Mouse (Mus musculus) kidney, embryonic 15.5 days (tissue): ENCODE results near the gene Sec14l5. TPM values are rescaled to one million over a fixed set of nuclear protein-coding genes. Genes with fewer than 3 reads are reported as not detected.
"Not testable (repeated sequence)": the region's sequence is repeated elsewhere in the genome, so short reads cannot be mapped to it uniquely, and the experiment has no call there.

Experiments
- ATAC-seq: fragments of 200-750 bp; cut with Nextera tagmentation; replicated peaks from 2 replicates; pipeline ENCODE4 v1.8.0; 2017; ENCODE audit warnings: moderate TSS enrichment; ENCODE audit not compliant: low FRiP score
- H3K27ac ChIP-seq: fragments of 300-500 bp; sonication (generic); 2 replicates; pipeline ENCODE4 v1.5.1; 2015; ENCODE audit warnings: mild to moderate bottlenecking, inconsistent platforms
- H3K27me3 ChIP-seq: fragments of 300-500 bp; sonication (generic); 2 replicates; pipeline ENCODE4 v1.6.1; 2015; ENCODE audit warnings: inconsistent platforms
- H3K36me3 ChIP-seq: fragments of 300-500 bp; sonication (generic); 2 replicates; pipeline ENCODE4 v1.6.1; 2015; ENCODE audit warnings: inconsistent platforms
- H3K4me1 ChIP-seq: fragments of 300-500 bp; sonication (generic); 2 replicates; pipeline ENCODE4 v1.6.1; 2015; ENCODE audit warnings: inconsistent platforms
- H3K4me2 ChIP-seq: fragments of 300-500 bp; sonication (generic); 2 replicates; pipeline ENCODE4 v1.6.1; 2015; ENCODE audit warnings: moderate library complexity, mild to moderate bottlenecking, inconsistent platforms
- H3K4me3 ChIP-seq: fragments of 300-500 bp; sonication (generic); replicated peaks from 2 replicates; pipeline ENCODE4 v1.5.1; 2015; ENCODE audit warnings: mild to moderate bottlenecking, inconsistent platforms
- H3K9ac ChIP-seq: fragments of 300-500 bp; sonication (generic); 2 replicates; pipeline ENCODE4 v1.6.1; 2015; ENCODE audit warnings: mild to moderate bottlenecking, inconsistent platforms
- H3K9me3 ChIP-seq: fragments of 300-500 bp; sonication (generic); replicated peaks from 2 replicates; pipeline ENCODE4 v1.6.1; 2016; ENCODE audit warnings: inconsistent platforms
- WGBS: fragments of 180-500 bp; shearing (Covaris S2); methylation state at CpG from one replicate; pipeline ENCODE4 v1.1.7; 2015; ENCODE audit warnings: mixed read lengths; 5-methylcytosine and 5-hydroxymethylcytosine counted together
- microRNA-seq: library from miRNA; unstranded; fragments of <30 nt; microRNA quantifications from one replicate; pipeline ENCODE4, GENCODE M21; 2016
- polyA plus RNA-seq: library from polyadenylated mRNA; unstranded; fragments of >200 nt; fragmentation: Nextera tagmentation; extraction: Ambion mirVana; gene quantifications from 2 replicates; pipeline ENCODE4 v1.2.1, GENCODE M21; 2015

Gene Sec14l5
- polyA plus RNA-seq, 1 experiment from 2014 or later = 0.09 TPM

GRCm38 (mm10) chr16:5222140-5222539, 75.2 kb downstream of the Sec14l5 start, which contains the start of gene AU021092:
Gene AU021092 (minus strand): TSS chr16:5222299.
- peak within 1 kb of the TSS; percentile 10; the same call in 1 of the 2 replicates for H3K4me2 ChIP-seq
- no peak within 1 kb of the TSS for H3K27ac ChIP-seq
- H3K27me3 ChIP-seq = peaks cover 3% of the 10 kb centered on the region

GRCm38 (mm10) chr16:5226534-5226933, 79.6 kb downstream of the Sec14l5 start:
- H3K4me2 ChIP-seq, ATAC-seq, H3K9ac ChIP-seq, H3K4me1 ChIP-seq, H3K27me3 ChIP-seq, H3K4me3 ChIP-seq, H3K9me3 ChIP-seq, H3K36me3 ChIP-seq, H3K27ac ChIP-seq: not testable (repeated sequence)
- WGBS = 7% methylated on average over 1 of the region's 1 CpGs

More at GRCm38 (mm10) chr16:5222140-5222539, 75.2 kb downstream of the Sec14l5 start, which contains the start of gene AU021092:
- Histone ChIP-seq H3K36me3 (no peaks in the 10 kb centered on the region), H3K9me3 (no peaks in the 10 kb centered on the region), H3K4me3 (no peak within 1 kb of the TSS), H3K4me1 (0 out of 2 replicates have a peak, but pooled peaks cover 4% of the 10 kb centered on the region), H3K9ac (no peak within 1 kb of the TSS)
- 59% methylated on average over 6 of the region's 6 CpGs for WGBS
- ATAC-seq = no peak

DNA sequence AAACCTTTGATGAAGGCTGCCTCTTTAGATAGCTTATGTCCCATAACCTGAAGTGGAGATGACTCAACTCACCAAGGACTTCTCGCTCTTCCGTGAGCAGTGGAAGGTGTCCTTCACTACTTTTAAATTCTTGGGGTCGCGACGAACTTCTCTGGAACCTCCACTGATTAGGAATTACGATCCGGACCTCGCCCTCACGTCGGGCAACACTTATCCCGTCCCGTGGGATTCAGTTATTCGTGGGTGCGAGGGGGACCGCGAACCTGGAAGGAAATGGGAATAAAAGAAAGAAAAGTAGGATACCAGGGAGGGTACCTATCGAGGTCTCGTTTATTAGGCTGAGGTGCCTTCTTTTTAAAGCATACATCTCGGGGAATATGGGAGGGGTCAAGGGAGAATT, 80.6 kb downstream of the Sec14l5 start:
- not testable (repeated sequence) for H3K9ac ChIP-seq, H3K27ac ChIP-seq, H3K36me3 ChIP-seq, H3K27me3 ChIP-seq, ATAC-seq, H3K4me2 ChIP-seq, H3K4me1 ChIP-seq, H3K4me3 ChIP-seq, H3K9me3 ChIP-seq
- 72% methylated on average over 19 of the region's 19 CpGs for WGBS

DNA sequence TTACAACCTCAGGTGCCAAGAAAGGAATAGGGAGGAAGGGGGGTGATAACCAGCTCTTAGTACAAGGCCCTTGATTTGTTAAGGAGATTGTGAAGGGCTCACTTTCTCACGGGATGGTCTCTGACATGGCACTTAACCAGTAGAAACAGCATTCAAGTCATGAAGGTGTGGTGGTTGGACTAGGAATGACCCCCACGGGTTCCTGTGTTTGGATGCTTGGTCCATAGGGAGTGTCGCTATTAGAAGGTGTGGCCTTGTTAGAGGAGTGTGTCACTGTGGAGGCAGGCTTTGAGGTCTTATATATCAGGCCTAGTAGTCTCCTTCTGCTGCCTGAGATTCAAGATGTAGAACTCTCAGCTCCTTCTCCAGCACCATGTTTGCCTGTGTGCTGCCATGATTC, 81.2 kb downstream of the Sec14l5 start:
- not testable (repeated sequence) for H3K4me3 ChIP-seq, H3K4me1 ChIP-seq, ATAC-seq, H3K9me3 ChIP-seq, H3K27ac ChIP-seq, H3K27me3 ChIP-seq, H3K4me2 ChIP-seq, H3K36me3 ChIP-seq, H3K9ac ChIP-seq
- WGBS = 53% methylated on average over 3 of the region's 3 CpGs

- Histone ChIP-seq H3K4me3 (peak overlapping the region; percentile 65), H3K4me1 (peaks cover 13% of the 10 kb centered on the region), H3K4me2 (peak overlapping the region; percentile 48), H3K27ac (no peak overlapping the region), H3K9me3 (0 out of 2 replicates have a peak, but pooled peaks cover 4% of the 10 kb centered on the region), H3K9ac (no peak overlapping the region), H3K27me3 (no peaks in the 10 kb centered on the region), H3K36me3 (0 out of 2 replicates have a peak, but pooled peaks cover 4% of the 10 kb centered on the region)
- 72% methylated on average over 4 of the region's 4 CpGs for WGBS
- ATAC-seq = no peak; the same call in 1 of the 2 replicates
Measured at GRCm38 (mm10) chr16:5232982-5233381, 86.1 kb downstream of the Sec14l5 start.

DNA sequence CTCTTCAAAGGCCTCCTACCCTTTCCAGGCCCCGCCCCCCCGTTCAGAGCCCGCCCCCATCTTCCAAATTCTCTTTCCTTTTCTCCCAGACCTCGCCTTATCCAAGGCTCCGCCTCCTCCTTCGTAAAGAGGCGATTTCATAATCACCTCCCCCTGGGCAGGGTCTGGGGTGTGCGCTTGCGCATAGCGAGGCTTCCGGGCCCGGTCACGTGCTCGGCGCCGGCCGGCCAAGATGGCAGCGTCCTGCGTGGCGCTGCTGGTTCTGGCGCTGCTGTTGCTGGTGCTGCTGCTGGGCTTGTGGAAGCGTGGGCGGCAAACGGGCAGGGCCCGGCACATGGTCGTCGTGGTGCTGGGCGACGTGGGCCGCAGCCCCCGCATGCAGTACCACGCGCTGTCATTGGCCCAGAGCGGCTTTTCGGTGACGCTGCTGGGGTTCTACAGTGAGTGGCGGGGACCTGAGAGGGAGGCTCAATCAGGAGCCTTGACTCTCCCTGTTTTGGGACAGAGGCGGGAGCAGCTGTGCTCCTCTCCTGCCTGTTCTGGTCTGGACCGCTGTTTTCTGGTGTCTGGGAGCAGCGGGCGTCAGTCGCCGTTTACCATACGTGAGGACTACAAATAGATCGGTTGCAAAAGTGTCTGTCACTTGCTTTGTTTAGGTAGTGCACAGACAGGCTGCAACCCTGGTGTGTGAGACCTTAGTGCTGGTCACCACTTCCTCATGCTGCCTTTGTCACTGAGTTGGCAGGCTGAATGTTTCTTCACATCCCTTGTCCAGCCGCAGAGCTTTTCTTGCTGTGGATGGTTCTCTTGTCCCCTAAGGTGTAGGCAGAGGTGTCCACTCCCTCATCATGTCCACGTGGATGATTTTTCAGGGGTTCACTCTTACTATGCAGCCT, 86.8 kb downstream of the Sec14l5 start, which contains the start of gene Alg1:
TSS of gene Alg1 (plus strand) at position 204 of the 896 bp plus-strand sequence.
- peaks cover 10% of the 10 kb centered on the region; the same call in 1 of the 2 replicates for H3K36me3 ChIP-seq
- peak within 1 kb of the TSS; percentile 23; the same call in 1 of the 2 replicates for H3K27ac ChIP-seq
- peak within 1 kb of the TSS; percentile 86 for H3K4me2 ChIP-seq
- peak within 1 kb of the TSS; percentile 62 for H3K9ac ChIP-seq
- ATAC-seq = peak; percentile 97
- peaks cover 13% of the 10 kb centered on the region for H3K4me1 ChIP-seq
- no peaks in the 10 kb centered on the region for H3K27me3 ChIP-seq
- peak within 1 kb of the TSS; percentile 65 for H3K4me3 ChIP-seq
- 2% methylated on average over 47 of the region's 47 CpGs for whole genome bisulfite sequencing
- H3K9me3 ChIP-seq = 0 out of 2 replicates have a peak, but pooled peaks cover 4% of the 10 kb centered on the region

Small RNA genes within 50 kb of the gene (microRNA-seq; reads per million reads assigned to microRNA genes)
- gene Gm23689 = not detected
- not detected for gene Gm26095
- gene Mir6364 = not detected

Other genes starting within 250 kb of the Sec14l5 start
- gene Nudt16l1, start 208.3 kb upstream of the Sec14l5 start, polyA plus RNA-seq = 151 and 155 TPM in 2 replicates
- 59.7 and 69.3 TPM in 2 replicates for gene Anks3, start 182.9 kb upstream of the Sec14l5 start, polyA plus RNA-seq
- not detected in 2 replicates for gene Sept12, start 149.3 kb upstream of the Sec14l5 start, polyA plus RNA-seq
- 11.2 and 13.7 TPM in 2 replicates for gene Smim22, start 139.8 kb upstream of the Sec14l5 start, polyA plus RNA-seq
- 93.5 and 101 TPM in 2 replicates for gene Rogdi, start 133.6 kb upstream of the Sec14l5 start, polyA plus RNA-seq
- 162 and 164 TPM in 2 replicates for gene Glyr1, start 97.2 kb upstream of the Sec14l5 start, polyA plus RNA-seq
- gene Ubn1, start 97.1 kb upstream of the Sec14l5 start, polyA plus RNA-seq = 18.5 and 19.9 TPM in 2 replicates
- gene Ppl, start 14.7 kb upstream of the Sec14l5 start, polyA plus RNA-seq = 2.4 and 2.9 TPM in 2 replicates
- 19.4 and 21.2 TPM in 2 replicates for gene Nagpa, start 56.9 kb downstream of the Sec14l5 start, polyA plus RNA-seq
- gene AU021092, start 75.2 kb downstream of the Sec14l5 start, polyA plus RNA-seq = 5.1 and 5.8 TPM in 2 replicates
- gene Alg1, start 86.5 kb downstream of the Sec14l5 start, polyA plus RNA-seq = 32.8 and 35.8 TPM in 2 replicates
- 26.4 and 31.9 TPM in 2 replicates for gene Eef2kmt, start 108.9 kb downstream of the Sec14l5 start, polyA plus RNA-seq